Mouse (Mus musculus): ENCODE data around the gene Raf1.
A peak's percentile ranks its signal among the peaks of the same experiment; 100 is the strongest.

Raf1 gene

GRCm38 (mm10) chr6:115676452-115677128 lies at the start of gene Raf1:
Raf1 (minus strand) TSS chr6:115676635.
- DNase-seq (ENCODE audit: low spot score) = peak; percentile 94

GRCm38 (mm10) chr6:115722246-115722645 lies 45.8 kb upstream of the Raf1 start:
- DNase-seq (ENCODE audit: low spot score) = no peak

- DNase-seq (ENCODE audit: low spot score) = no peak
These were observed 41.5 kb upstream of the Raf1 start for GRCm38 (mm10) chr6:115717715-115718558.

GRCm38 (mm10) chr6:115717101-115717652 lies 40.7 kb upstream of the Raf1 start:
- DNase-seq (ENCODE audit: low spot score) = no peak

GRCm38 (mm10) chr6:115711261-115711660 lies 34.8 kb upstream of the Raf1 start:
- DNase-seq (ENCODE audit: low spot score) = no peak

GRCm38 (mm10) chr6:115702901-115703300 lies 26.5 kb upstream of the Raf1 start:
- no peak for DNase-seq (ENCODE audit: low spot score)

- no peak for DNase-seq (ENCODE audit: low spot score)
These were observed 24.9 kb upstream of the Raf1 start for GRCm38 (mm10) chr6:115701302-115701701.

- DNase-seq (ENCODE audit: low spot score) = no peak
These were observed 24.3 kb upstream of the Raf1 start for GRCm38 (mm10) chr6:115700778-115701177.

- DNase-seq (ENCODE audit: low spot score) = no peak
These were observed 22.3 kb upstream of the Raf1 start for GRCm38 (mm10) chr6:115698699-115699098.

- DNase-seq (ENCODE audit: low spot score) = no peak
These were observed 21.5 kb upstream of the Raf1 start for GRCm38 (mm10) chr6:115697739-115698558.

GRCm38 (mm10) chr6:115696707-115697215 lies 20.3 kb upstream of the Raf1 start:
- DNase-seq (ENCODE audit: low spot score) = no peak

- DNase-seq (ENCODE audit: low spot score) = no peak
These were observed 18.7 kb upstream of the Raf1 start for GRCm38 (mm10) chr6:115695124-115695523.

GRCm38 (mm10) chr6:115694441-115694842 lies 18.0 kb upstream of the Raf1 start:
- no peak for DNase-seq (ENCODE audit: low spot score)

GRCm38 (mm10) chr6:115692963-115693730 lies 16.7 kb upstream of the Raf1 start:
- no peak for DNase-seq (ENCODE audit: low spot score)

GRCm38 (mm10) chr6:115692163-115692950 lies 15.9 kb upstream of the Raf1 start:
- DNase-seq (ENCODE audit: low spot score) = no peak

GRCm38 (mm10) chr6:115690105-115690504 lies 13.7 kb upstream of the Raf1 start:
- DNase-seq (ENCODE audit: low spot score) = no peak

- DNase-seq (ENCODE audit: low spot score) = no peak
These were observed 12.2 kb upstream of the Raf1 start for GRCm38 (mm10) chr6:115688589-115688988.

GRCm38 (mm10) chr6:115687753-115688152 lies 11.3 kb upstream of the Raf1 start:
- DNase-seq (ENCODE audit: low spot score) = no peak

- DNase-seq (ENCODE audit: low spot score) = no peak
These were observed 8.6 kb upstream of the Raf1 start for GRCm38 (mm10) chr6:115684851-115685646.

Data from spleen, adult 12 weeks (tissue).